Mouse (Mus musculus) neural tube, embryonic 10.5 days (tissue): ENCODE measurements around the gene Capn6.

Source experiments
- DNase-seq: peaks from one replicate; pipeline ENCODE4 v3.0.0-alpha.2; 2017; ENCODE audit warnings: low spot score; ENCODE audit errors: extremely low spot score

Capn6 gene

GRCm38 (mm10) chrX:143827212-143827611 is at the start of gene Capn6:
Gene Capn6 (minus strand): TSS chrX:143827414.
- DNase-seq, result peak; percentile 21

GRCm38 (mm10) chrX:143867129-143867664 is 40.0 kb upstream of the Capn6 start:
- no peak for DNase-seq

- DNase-seq, result no peak
These were observed 24.1 kb upstream of the Capn6 start for GRCm38 (mm10) chrX:143851351-143851750.

DNA sequence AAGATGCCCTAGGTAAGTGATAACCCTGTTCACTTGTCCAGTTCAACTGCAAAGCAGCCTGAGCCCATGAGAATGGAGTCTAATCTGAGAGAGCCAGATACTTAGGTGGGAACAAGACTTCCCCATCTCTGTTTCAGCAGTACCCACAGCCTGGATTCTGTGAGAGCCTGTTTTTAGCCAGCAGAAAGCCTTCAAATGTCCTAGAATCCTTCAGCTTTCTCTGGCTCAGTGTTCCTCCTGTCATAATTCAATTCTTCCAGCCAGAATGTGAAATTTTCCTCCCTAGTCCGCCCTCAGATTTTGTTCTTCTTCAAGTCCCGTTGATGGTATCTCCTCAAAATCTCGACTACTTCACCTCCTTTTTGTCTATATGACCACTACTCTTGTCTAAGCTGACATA is 22.8 kb upstream of the Capn6 start:
- DNase-seq, result no peak

DNA sequence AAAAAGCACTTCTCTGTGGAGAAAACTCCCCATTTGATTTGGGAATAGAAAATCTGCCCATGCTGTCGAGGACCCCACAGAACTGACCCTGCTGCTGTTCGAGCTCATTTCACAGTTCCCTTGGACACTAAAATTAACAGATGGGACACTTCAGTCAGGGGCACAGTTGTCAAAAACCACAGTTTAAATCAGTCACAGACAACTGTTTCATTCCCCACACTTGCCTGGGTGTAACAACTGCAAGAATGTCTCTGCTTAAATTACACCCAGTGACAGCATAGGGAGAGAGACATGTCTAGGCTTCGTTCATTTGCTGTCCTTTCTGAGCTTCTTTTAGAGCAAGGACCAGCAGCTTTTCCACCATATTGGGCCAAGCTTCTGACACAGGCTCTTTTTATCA is 19.4 kb upstream of the Capn6 start:
- no peak for DNase-seq

GRCm38 (mm10) chrX:143826521-143826920 is 693 bp downstream of the Capn6 start:
- no peak for DNase-seq

DNA sequence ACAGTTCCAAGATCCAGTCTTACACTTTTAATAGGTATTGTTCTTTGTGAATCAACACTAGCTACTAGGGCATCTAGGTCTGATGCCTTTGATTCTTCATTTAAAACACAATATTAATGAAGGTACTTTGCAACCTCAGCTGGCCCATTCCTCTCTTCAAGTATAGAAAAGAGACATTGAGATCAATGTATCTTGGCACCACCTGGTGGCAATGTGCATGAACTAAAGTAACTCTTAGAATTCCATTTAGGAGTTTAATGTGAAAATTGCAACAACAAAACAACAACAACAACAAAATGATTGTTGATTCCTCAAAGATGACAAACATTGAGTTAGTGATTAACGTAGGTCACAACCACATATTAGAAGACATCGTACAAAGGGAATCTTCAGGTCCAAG is 8.3 kb downstream of the Capn6 start:
- DNase-seq, result no peak

GRCm38 (mm10) chrX:143815948-143816347 is 11.3 kb downstream of the Capn6 start:
- DNase-seq, result no peak

DNA sequence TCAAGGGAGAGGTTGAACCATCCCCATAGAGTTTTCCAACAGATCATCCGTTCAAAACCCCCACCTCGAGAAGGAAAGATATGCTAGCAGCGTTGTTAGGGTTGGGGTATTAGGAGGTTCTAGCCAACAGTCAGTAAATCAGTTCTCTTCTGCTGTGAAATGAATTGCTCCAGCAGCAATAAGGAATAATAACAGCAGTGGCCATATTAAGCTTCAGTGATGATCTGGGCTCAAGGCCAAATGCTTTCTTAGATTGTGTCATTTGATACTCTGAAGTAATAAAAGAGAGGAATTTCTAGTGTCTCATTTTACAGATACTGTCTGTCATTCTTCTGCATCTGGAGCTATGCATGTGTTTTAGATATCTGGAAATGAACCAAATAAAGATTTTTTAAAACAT is 64.7 kb downstream of the Capn6 start:
- no peak for DNase-seq
